Mouse (Mus musculus): ENCODE results near the gene Chl1. TPM values are rescaled to one million over a fixed set of nuclear protein-coding genes. Genes with fewer than 3 reads are reported as not detected.

The Chl1 gene
- polyA plus RNA-seq, 1 experiment from 2014 or later, result 137 TPM

DNA sequence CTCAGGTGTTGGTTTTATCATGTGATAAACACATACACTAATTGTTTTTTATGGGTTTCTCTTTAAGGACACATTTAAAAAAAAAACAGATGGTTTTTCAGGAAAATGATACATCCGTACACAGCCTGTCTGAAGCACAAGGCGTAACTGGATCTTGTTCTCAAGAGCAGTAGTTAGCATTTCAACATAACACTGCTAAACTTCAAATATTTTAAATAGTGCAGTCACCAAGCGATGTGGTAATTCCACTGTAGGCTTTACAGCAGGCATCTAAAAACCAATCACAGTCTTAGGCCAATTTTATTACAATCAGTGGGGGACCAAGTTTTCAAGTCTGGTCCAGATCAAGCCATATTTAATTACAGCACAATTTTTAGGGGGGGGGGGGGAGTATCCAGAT lies 103.3 kb downstream of the Chl1 start:
- H3K4me2 ChIP-seq (replicated peaks), result no peak overlapping the region
- no peaks in the 10 kb centered on the region for H3K27me3 ChIP-seq (ENCODE audit: control insufficient read depth, insufficient read depth, low read length)
- no peak overlapping the region for H3K9ac ChIP-seq
- ATAC-seq (ENCODE audit: low FRiP score) (no peak), DNase-seq (ENCODE audit: low spot score) (no peak)
- no peaks in the 10 kb centered on the region for H3K9me3 ChIP-seq (ENCODE audit: control insufficient read depth, low read length)
- peaks cover 11% of the 10 kb centered on the region for H3K4me1 ChIP-seq (replicated peaks; ENCODE audit: control insufficient read depth, insufficient read depth, low read length)
- 71% methylated on average over 3 of the region's 3 CpGs for WGBS
- H3K36me3 ChIP-seq (replicated peaks; ENCODE audit: control insufficient read depth, insufficient read depth), result no peaks in the 10 kb centered on the region
- no peak overlapping the region for H3K4me3 ChIP-seq (replicated peaks; ENCODE audit: low read length)
- no peak overlapping the region for H3K27ac ChIP-seq

- Histone ChIP-seq H3K27ac (no peak overlapping the region), H3K9me3 (ENCODE audit: control insufficient read depth, low read length) (no peaks in the 10 kb centered on the region), H3K4me2 (replicated peaks) (no peak overlapping the region), H3K4me3 (replicated peaks; ENCODE audit: low read length) (no peak overlapping the region), H3K36me3 (replicated peaks; ENCODE audit: control insufficient read depth, insufficient read depth) (no peaks in the 10 kb centered on the region), H3K9ac (no peak overlapping the region), H3K27me3 (ENCODE audit: control insufficient read depth, insufficient read depth, low read length) (no peaks in the 10 kb centered on the region), H3K4me1 (replicated peaks; ENCODE audit: control insufficient read depth, insufficient read depth, low read length) (peaks cover 11% of the 10 kb centered on the region)
- DNase-seq (ENCODE audit: low spot score) (no peak), ATAC-seq (ENCODE audit: low FRiP score) (no peak)
- WGBS, result 44% methylated on average over 3 of the region's 3 CpGs
These were observed 105.7 kb downstream of the Chl1 start for GRCm38 (mm10) chr6:103615924-103616602.

DNA sequence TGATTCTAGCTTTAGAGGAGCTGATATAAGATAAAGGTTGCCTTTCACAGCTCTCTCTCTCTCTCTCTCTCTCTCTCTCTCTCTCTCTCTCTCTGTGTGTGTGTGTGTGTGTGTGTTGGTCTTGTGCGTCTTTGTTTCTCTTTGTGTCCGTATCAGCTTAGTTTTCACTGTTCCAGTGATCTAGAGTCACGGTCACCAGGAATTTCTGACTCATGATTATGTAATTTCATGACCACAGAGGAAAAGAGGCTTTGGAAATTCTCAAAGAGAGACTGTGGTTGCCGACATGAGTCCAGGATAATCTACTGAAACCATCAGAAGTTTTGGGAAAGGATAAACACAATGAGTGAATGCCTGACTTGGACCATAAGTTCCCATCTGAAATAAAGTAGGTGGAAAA lies 110.5 kb downstream of the Chl1 start:
- 43% methylated on average over 4 of the region's 4 CpGs for WGBS
- Histone ChIP-seq H3K27ac (no peak overlapping the region), H3K4me1 (replicated peaks; ENCODE audit: control insufficient read depth, insufficient read depth, low read length) (peaks cover 4% of the 10 kb centered on the region; the same call in 1 of the 2 replicates), H3K36me3 (replicated peaks; ENCODE audit: control insufficient read depth, insufficient read depth) (no peaks in the 10 kb centered on the region), H3K27me3 (ENCODE audit: control insufficient read depth, insufficient read depth, low read length) (no peaks in the 10 kb centered on the region), H3K9ac (no peak overlapping the region), H3K4me3 (replicated peaks; ENCODE audit: low read length) (no peak overlapping the region), H3K4me2 (replicated peaks) (no peak overlapping the region), H3K9me3 (ENCODE audit: control insufficient read depth, low read length) (no peaks in the 10 kb centered on the region)
- ATAC-seq (ENCODE audit: low FRiP score) (no peak), DNase-seq (ENCODE audit: low spot score) (no peak)

- ATAC-seq (ENCODE audit: low FRiP score) (no peak), DNase-seq (ENCODE audit: low spot score) (no peak)
- no peaks in the 10 kb centered on the region for H3K36me3 ChIP-seq (replicated peaks; ENCODE audit: control insufficient read depth, insufficient read depth)
- no peak overlapping the region for H3K4me3 ChIP-seq (replicated peaks; ENCODE audit: low read length)
- H3K4me1 ChIP-seq (replicated peaks; ENCODE audit: control insufficient read depth, insufficient read depth, low read length), result no peaks in the 10 kb centered on the region
- no peak overlapping the region for H3K27ac ChIP-seq
- no peaks in the 10 kb centered on the region for H3K27me3 ChIP-seq (ENCODE audit: control insufficient read depth, insufficient read depth, low read length)
- H3K9me3 ChIP-seq (ENCODE audit: control insufficient read depth, low read length), result no peaks in the 10 kb centered on the region
- no peak overlapping the region for H3K4me2 ChIP-seq (replicated peaks)
- WGBS, result 4% methylated on average over 3 of the region's 3 CpGs
- no peak overlapping the region for H3K9ac ChIP-seq
These were observed 111.8 kb downstream of the Chl1 start for GRCm38 (mm10) chr6:103622117-103622713.

DNA sequence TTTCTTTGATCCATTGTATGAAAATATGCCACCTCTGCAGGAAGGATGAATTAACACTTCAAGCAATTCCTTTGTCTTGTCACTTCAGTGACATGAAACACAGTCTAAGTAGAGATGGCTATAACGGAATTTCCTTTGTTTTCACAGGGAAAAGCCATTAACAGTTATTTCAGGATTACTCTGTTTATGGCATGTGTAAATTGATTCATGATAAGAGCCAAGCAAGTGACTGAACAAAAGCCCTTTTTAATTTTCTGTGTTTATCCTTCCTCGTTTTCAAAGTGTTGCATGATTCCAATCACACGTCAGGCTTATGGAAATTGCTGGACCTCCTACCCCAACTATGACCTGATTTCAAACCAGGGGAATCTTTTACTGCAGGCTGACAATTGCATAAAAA lies 122.5 kb downstream of the Chl1 start:
- 21% methylated on average over 3 of the region's 3 CpGs for WGBS
- H3K27ac ChIP-seq, result peak overlapping the region; percentile 66
- no peak for DNase-seq (ENCODE audit: low spot score)

DNA sequence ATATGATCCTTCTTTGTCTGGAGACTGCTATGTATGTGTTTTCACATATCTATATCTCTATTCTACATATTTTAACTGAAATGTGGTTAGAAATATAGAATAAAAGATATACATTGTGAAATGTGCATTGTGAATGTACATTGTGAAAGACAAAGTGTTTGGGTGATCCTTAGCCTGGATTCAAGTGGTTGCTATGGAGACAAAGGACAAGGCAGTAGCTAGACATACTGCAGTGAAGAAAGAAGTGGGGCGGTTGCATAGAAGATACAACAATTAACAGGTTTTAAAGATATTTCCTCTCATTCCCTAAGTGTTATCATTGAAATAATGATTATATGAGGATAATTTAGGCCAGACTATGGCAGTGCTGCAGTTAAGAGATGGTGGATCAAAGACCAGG lies 146.4 kb downstream of the Chl1 start:
- H3K9ac ChIP-seq, result no peak overlapping the region
- H3K9me3 ChIP-seq (ENCODE audit: control insufficient read depth, low read length), result no peaks in the 10 kb centered on the region
- ATAC-seq (ENCODE audit: low FRiP score), result no peak
- peak overlapping the region; percentile 49 for H3K27ac ChIP-seq
- WGBS, result 16% methylated on average over 1 of the region's 1 CpGs
- no peaks in the 10 kb centered on the region for H3K27me3 ChIP-seq (ENCODE audit: control insufficient read depth, insufficient read depth, low read length)
- H3K4me3 ChIP-seq (replicated peaks; ENCODE audit: low read length), result no peak overlapping the region
- DNase-seq (ENCODE audit: low spot score), result no peak
- H3K36me3 ChIP-seq (replicated peaks; ENCODE audit: control insufficient read depth, insufficient read depth), result peaks cover 8% of the 10 kb centered on the region
- no peak overlapping the region for H3K4me2 ChIP-seq (replicated peaks)
- H3K4me1 ChIP-seq (replicated peaks; ENCODE audit: control insufficient read depth, insufficient read depth, low read length), result 0 out of 2 replicates have a peak, but pooled peaks cover 3% of the 10 kb centered on the region

More for the DNA sequence above, 122.5 kb downstream of the Chl1 start:
- H3K9me3 ChIP-seq (ENCODE audit: control insufficient read depth, low read length), result no peaks in the 10 kb centered on the region
- no peaks in the 10 kb centered on the region for H3K36me3 ChIP-seq (replicated peaks; ENCODE audit: control insufficient read depth, insufficient read depth)
- H3K4me2 ChIP-seq (replicated peaks), result no peak overlapping the region
- H3K9ac ChIP-seq, result no peak overlapping the region
- H3K4me1 ChIP-seq (replicated peaks; ENCODE audit: control insufficient read depth, insufficient read depth, low read length), result peaks cover 12% of the 10 kb centered on the region; the same call in 1 of the 2 replicates
- H3K27me3 ChIP-seq (ENCODE audit: control insufficient read depth, insufficient read depth, low read length), result no peaks in the 10 kb centered on the region
- H3K4me3 ChIP-seq (replicated peaks; ENCODE audit: low read length), result no peak overlapping the region
- no peak for ATAC-seq (ENCODE audit: low FRiP score)

GRCm38 (mm10) chr6:103659173-103659572 lies 148.8 kb downstream of the Chl1 start:
- Histone ChIP-seq H3K36me3 (replicated peaks; ENCODE audit: control insufficient read depth, insufficient read depth) (peaks cover 4% of the 10 kb centered on the region; the same call in 1 of the 2 replicates), H3K27me3 (ENCODE audit: control insufficient read depth, insufficient read depth, low read length) (no peaks in the 10 kb centered on the region), H3K27ac (no peak overlapping the region), H3K4me3 (replicated peaks; ENCODE audit: low read length) (no peak overlapping the region), H3K4me1 (replicated peaks; ENCODE audit: control insufficient read depth, insufficient read depth, low read length) (0 out of 2 replicates have a peak, but pooled peaks cover 3% of the 10 kb centered on the region), H3K9ac (no peak overlapping the region), H3K9me3 (ENCODE audit: control insufficient read depth, low read length) (no peaks in the 10 kb centered on the region), H3K4me2 (replicated peaks) (no peak overlapping the region)
- 77% methylated on average over 2 of the region's 2 CpGs for WGBS
- DNase-seq (ENCODE audit: low spot score) (no peak), ATAC-seq (ENCODE audit: low FRiP score) (no peak)

DNA sequence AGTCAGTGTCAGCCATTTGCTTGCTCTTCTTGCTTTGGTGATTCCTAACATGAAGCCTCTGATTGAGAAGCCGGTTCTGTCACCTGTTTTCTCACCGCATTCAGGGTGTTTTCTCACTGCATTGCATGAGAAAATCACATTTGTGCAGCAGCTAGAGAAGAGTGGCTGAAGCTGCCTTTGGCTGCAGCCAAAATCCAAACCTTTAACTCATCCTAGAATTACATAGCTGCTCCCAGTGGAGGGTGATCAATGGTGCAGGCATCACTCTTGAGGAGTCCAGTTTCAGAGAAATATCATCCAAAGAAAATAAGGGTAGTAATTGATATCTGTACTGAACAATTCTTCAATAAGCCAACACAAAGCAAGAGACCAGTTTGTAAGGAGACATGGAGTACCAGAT lies 154.8 kb downstream of the Chl1 start:
- ATAC-seq (ENCODE audit: low FRiP score), result no peak
- 91% methylated on average over 2 of the region's 2 CpGs for WGBS

DNA sequence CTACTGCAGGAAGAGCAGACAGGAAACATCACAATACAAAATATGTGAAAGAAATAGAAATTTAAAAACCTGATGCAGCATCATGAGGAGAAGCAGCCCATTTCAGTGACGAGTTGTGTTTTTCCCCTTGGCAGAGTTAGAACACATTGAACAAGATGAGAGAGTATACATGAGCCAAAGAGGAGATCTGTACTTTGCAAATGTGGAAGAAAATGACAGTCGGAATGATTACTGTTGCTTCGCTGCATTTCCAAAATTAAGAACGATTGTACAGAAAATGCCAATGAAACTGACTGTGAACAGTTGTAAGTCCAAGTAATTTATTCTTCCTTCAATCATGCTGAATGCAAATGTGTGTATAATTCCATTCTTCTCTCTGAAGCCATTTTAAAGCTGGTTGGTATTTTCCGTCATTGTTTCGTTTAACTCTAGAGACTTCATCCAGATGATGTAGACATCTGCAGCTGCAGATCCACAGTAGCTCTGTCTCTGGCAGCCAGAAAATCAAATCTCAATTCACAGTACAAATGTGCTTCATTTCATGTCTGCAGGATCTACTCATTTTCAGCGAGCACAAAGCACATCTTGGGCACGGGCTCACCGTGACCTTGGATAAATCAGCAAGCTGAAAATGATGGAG lies 155.4 kb downstream of the Chl1 start:
- Histone ChIP-seq H3K4me3 (replicated peaks; ENCODE audit: low read length) (no peak overlapping the region), H3K4me2 (replicated peaks) (no peak overlapping the region), H3K36me3 (replicated peaks; ENCODE audit: control insufficient read depth, insufficient read depth) (peaks cover 12% of the 10 kb centered on the region), H3K9me3 (ENCODE audit: control insufficient read depth, low read length) (no peaks in the 10 kb centered on the region), H3K4me1 (replicated peaks; ENCODE audit: control insufficient read depth, insufficient read depth, low read length) (peaks cover 8% of the 10 kb centered on the region; the same call in 1 of the 2 replicates), H3K27me3 (ENCODE audit: control insufficient read depth, insufficient read depth, low read length) (no peaks in the 10 kb centered on the region), H3K9ac (no peak overlapping the region), H3K27ac (peak overlapping the region; percentile 63)
- DNase-seq (ENCODE audit: low spot score), result no peak
- ATAC-seq (ENCODE audit: low FRiP score), result no peak
- 61% methylated on average over 9 of the region's 9 CpGs for WGBS

More for the DNA sequence above, 154.8 kb downstream of the Chl1 start:
- Histone ChIP-seq H3K4me2 (replicated peaks) (no peak overlapping the region), H3K27ac (peak overlapping the region; percentile 63), H3K27me3 (ENCODE audit: control insufficient read depth, insufficient read depth, low read length) (no peaks in the 10 kb centered on the region), H3K4me3 (replicated peaks; ENCODE audit: low read length) (no peak overlapping the region), H3K9me3 (ENCODE audit: control insufficient read depth, low read length) (no peaks in the 10 kb centered on the region), H3K4me1 (replicated peaks; ENCODE audit: control insufficient read depth, insufficient read depth, low read length) (peaks cover 8% of the 10 kb centered on the region; the same call in 1 of the 2 replicates), H3K9ac (no peak overlapping the region), H3K36me3 (replicated peaks; ENCODE audit: control insufficient read depth, insufficient read depth) (peaks cover 16% of the 10 kb centered on the region)
- DNase-seq (ENCODE audit: low spot score), result no peak
